Mouse (Mus musculus) CD8-positive naive resting alpha-beta T cell, adult 2 months (primary cell): Measurements from ENCODE around the gene Aph1a.
"Not testable (repeated sequence)": the region's sequence is repeated elsewhere in the genome, so short reads cannot be mapped to it uniquely, and the experiment has no call there.

ENCODE experiments used
- DNase-seq, 2 experiments: peaks; one replicate each; pipeline ENCODE4 v3.0.0; 2022; ENCODE audit warnings: low read depth in 2 of 2, low spot score in 2 of 2

The Aph1a gene

GRCm38 (mm10) chr3:95893606-95894316 is at the start of gene Aph1a:
TSS of gene Aph1a (plus strand) at chr3:95893969.
- DNase-seq: peak; percentile 91 to 95

GRCm38 (mm10) chr3:95850611-95851010 is 43.2 kb upstream of the Aph1a start:
- no peak for DNase-seq

- no peak for DNase-seq
Observed at GRCm38 (mm10) chr3:95851317-95851716, 42.5 kb upstream of the Aph1a start.

- peak; percentile 89 to 92 for DNase-seq
Observed at GRCm38 (mm10) chr3:95855502-95856089, 38.2 kb upstream of the Aph1a start, which contains the start of gene Prpf3. TSS of gene Prpf3 (minus strand) at chr3:95855885.

GRCm38 (mm10) chr3:95856115-95856514 is 37.7 kb upstream of the Aph1a start:
- DNase-seq: peak in 1 of 2 experiments; percentile 2

- not testable (repeated sequence) for DNase-seq
Observed at GRCm38 (mm10) chr3:95857050-95857449, 36.7 kb upstream of the Aph1a start.

- DNase-seq: not testable (repeated sequence)
Observed at GRCm38 (mm10) chr3:95858278-95858677, 35.5 kb upstream of the Aph1a start.

GRCm38 (mm10) chr3:95860323-95860722 is 33.4 kb upstream of the Aph1a start:
- DNase-seq: no peak

GRCm38 (mm10) chr3:95861216-95861615 is 32.6 kb upstream of the Aph1a start:
- peak in 1 of 2 experiments; percentile 26 for DNase-seq

GRCm38 (mm10) chr3:95861796-95862195 is 32.0 kb upstream of the Aph1a start:
- DNase-seq: peak; percentile 78 to 85

- no peak for DNase-seq
Observed at GRCm38 (mm10) chr3:95863578-95863977, 30.2 kb upstream of the Aph1a start.

GRCm38 (mm10) chr3:95865050-95865449 is 28.7 kb upstream of the Aph1a start:
- DNase-seq: no peak

- no peak for DNase-seq
Observed at GRCm38 (mm10) chr3:95865571-95865970, 28.2 kb upstream of the Aph1a start.

GRCm38 (mm10) chr3:95866071-95866470 is 27.7 kb upstream of the Aph1a start:
- no peak for DNase-seq

GRCm38 (mm10) chr3:95867408-95867807 is 26.4 kb upstream of the Aph1a start:
- DNase-seq: no peak

GRCm38 (mm10) chr3:95870976-95871375 is 22.8 kb upstream of the Aph1a start:
- no peak for DNase-seq

- DNase-seq: peak; percentile 66 to 67
Observed at GRCm38 (mm10) chr3:95871392-95871867, 22.3 kb upstream of the Aph1a start, which contains the start of gene Mrps21. TSS of gene Mrps21 (minus strand) at chr3:95871519.

- DNase-seq: no peak
Observed at GRCm38 (mm10) chr3:95872048-95872447, 21.7 kb upstream of the Aph1a start.

GRCm38 (mm10) chr3:95879063-95879462 is 14.7 kb upstream of the Aph1a start:
- DNase-seq: no peak

GRCm38 (mm10) chr3:95881979-95882815 is 11.6 kb upstream of the Aph1a start, which contains the start of gene Ciart:
TSS of gene Ciart (minus strand) at chr3:95882251.
- DNase-seq: peak; percentile 83

- DNase-seq: peak in 1 of 2 experiments; percentile 69
Observed at GRCm38 (mm10) chr3:95882816-95883425, 10.8 kb upstream of the Aph1a start.
